Mouse (Mus musculus): ENCODE measurements around the gene Mapkapk3.

DNA sequence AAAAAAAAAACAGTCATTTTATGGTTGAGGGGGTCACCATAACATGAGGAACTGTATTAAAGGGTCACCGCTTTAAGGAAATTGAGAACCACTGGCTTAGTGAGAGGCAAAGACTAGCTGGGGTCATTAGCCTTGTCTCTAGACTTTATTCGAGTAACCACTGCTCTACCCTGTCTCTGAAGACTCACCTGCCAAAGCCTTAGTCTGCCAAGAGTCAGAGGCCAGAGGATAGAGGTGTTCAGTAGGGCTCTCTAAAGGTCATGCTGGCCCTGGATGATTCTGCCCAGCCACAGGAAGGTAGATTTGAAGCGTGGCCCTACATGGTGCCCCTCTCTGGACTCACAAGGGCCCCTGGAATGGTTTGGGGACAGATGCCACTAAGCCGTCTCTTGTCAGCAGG is 15.3 kb upstream of the Mapkapk3 start:
- TF ChIP-seq POLR2A (IDR thresholded peaks at IDR 0.05; ENCODE audit: insufficient read depth, low read depth, low read length) (no peak), CTCF (IDR thresholded peaks at IDR 0.05) (no peak)

Measured in heart, adult 2 months (tissue).